Mouse (Mus musculus) layer of hippocampus, postnatal 36 days (tissue): Measurements from ENCODE around the gene Map1lc3b. TPM values are rescaled to one million over a fixed set of nuclear protein-coding genes. Genes with fewer than 3 reads are reported as not detected.

Experiments
- DNase-seq, 2 experiments: peaks; one replicate each; pipeline ENCODE4 v3.0.0; 2022
- total RNA-seq, 2 experiments: library from RNA; stranded (reverse); gene quantifications; 2 replicates each; pipeline ENCODE4 v1.2.3; 2021

Gene Map1lc3b
- total RNA-seq = 100 to 1,000 TPM; 160 to 180 TPM

DNA sequence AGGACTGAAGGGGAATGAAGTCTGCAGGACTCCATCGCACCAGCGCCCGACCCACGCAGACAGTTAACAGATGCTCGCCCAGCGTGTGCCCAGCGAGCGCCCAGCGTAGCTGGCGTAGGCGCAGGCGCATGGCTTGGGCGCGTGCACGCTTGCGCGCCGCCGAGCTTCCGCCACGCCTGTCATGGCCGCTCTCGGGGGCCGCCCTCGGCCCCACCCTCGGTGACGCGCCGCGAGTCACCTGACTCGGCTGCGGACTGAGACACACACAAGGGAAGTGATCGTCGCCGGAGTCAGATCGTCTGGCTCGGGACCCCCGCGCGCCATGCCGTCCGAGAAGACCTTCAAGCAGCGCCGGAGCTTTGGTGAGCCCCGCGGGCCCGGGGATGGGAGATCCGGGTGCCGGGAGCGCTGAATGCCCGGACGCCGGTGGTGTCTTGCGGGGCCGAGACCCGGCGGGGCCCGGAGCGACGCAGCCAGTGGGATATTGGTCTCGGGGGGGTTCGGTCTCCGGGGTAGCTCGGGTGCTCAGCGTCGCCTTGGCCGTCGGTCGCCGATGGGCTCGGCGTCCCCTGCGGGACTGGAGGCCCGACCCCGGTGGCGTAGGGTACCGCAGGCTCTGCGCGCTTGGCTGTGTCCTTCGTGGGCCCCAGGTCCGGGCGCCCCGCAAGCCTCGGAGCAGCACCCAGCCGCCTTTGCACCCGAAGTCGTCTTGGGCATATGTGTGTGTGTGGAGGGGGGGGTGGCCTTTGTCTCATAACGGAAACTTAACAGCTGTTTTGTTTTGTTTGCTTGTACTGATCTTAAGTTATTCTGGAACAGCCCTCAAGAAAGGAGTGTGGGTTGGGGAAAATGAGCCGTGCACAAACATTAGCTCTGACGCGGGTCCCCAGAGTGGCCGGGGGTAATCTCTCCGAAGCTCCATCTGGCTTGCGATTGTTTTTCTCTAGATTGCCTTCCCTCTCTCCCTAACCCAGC, at the start of gene Map1lc3b:
TSS of gene Map1lc3b (plus strand) at position 159 of the 975 bp plus-strand sequence.
- DNase-seq = peak; percentile 97

DNA sequence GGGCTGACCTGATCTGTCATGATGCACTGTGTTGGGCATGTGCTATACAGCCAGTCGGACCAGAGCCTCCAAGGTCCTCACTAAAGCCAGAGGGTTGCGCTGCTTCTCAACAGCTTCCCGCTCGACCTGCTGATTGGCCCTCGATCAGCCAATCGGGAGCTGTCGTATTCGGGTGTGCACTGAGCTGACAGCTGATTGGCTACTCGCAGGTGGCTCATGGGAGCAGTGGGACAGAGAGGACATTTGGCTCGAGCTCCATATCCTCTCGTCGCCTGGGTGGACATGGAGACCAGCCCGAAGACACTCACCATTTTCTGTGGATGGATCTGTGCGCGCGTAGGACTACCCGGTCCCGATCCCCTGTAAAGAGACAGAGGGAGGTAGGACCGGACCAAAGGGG, 48.3 kb upstream of the Map1lc3b start:
- DNase-seq = no peak

DNA sequence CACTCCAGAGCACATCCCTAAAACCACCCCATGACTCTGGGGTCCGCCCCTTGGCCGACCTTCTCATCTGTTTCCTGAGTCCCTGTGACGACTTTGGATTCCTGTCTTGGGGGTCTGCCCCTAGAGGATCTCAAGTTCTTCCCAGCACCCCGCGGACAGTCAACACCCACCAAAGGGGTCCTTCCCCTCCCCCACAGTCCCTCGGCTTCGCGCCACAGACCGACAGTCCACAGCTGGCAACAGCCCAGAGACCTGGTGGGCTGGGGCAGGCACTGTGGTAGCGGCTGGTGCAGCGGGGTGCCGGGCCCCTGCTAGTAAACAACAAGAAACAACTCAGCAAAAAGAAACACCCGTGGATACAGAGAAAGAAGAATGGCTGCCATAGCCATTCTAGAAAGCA, 47.3 kb upstream of the Map1lc3b start:
- no peak for DNase-seq

DNA sequence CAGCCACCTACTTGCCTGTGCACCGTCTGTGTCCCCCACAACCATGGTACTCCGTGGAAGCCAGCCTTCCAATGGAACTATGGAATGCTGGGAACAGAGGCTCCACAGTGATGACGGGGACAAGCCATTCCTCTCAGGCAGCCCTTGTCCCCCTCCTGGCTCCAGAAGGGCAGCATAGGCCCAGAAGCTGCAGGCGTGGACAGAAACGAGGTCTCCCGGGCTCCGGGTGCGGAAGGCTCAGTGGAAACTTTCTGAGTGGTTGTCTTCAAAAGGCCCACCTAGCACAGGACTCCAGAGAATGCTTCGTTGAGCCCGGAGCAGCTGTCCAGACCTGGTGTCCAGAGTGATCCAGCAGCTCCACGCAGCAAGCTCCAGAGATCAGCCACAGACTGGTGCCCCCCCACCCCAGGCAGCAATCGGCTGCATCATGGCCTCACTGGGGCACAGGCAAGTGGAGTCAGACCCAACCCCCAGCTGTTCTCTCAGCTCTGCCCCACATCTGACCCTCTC, 45.8 kb upstream of the Map1lc3b start, which contains the start of gene 1700018B08Rik:
TSS of gene 1700018B08Rik (minus strand) at position 45 of the 510 bp plus-strand sequence.
- peak in 1 of 2 experiments; percentile 2 for DNase-seq

DNA sequence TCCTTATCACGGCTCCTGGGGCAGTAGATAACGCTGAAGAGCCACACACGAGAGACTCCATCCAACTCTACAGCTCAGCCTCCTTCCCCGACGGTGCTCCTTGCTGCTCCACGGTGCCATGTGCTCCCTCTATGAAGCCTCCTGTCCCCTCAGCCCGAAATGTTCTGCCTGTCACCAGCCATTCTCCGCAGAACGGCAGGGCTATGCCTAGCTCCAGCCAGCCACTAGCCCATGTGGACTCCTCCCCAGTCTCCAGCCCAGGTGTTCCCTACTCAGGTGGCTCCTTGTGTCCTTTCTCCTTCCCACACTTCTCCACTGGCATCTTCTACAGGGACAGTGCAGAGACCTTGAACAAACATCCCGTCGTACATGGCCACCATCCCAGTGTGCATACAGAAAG, 45.2 kb upstream of the Map1lc3b start:
- peak in 1 of 2 experiments; percentile 0 for DNase-seq

DNA sequence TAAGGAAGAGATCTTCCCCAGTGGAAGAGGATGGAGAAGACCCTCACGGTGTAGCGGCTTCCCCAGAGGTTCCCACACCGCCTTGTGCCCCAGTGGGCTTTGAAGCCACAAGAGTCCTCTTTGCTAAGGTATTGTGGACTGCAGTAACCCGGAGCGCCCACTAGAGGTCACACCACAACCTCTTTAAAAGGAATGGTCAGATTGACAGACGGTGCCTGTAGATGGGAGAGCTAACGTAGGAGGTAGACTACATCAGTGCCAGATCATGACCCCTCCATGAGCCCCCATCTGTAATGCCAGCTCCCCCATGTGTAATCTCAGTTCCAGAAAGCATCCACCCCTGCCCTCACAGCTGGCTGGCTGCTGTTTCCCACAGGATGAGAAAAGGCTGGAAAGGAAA, 43.0 kb upstream of the Map1lc3b start:
- peak; percentile 60 to 65 for DNase-seq

DNA sequence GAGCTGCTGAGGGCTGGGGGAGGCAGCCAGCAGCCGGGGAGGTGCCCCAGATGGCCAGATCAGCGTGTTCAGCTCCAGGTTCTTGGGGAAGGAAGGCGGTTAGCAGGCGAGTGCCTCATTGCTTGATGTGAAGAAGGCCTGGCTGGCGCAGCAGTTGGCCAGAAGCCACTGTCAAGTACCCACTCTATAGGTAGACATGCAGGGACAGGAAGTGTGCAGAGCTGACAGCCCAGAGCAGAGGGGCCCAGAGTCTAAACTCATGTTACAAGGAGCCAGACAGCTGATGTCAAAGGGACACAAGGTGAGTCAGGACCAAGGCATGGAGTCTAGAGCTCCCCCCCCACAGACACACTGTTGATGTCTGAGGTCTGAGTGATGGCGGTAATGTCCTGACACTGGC, 40.1 kb upstream of the Map1lc3b start:
- DNase-seq = no peak

DNA sequence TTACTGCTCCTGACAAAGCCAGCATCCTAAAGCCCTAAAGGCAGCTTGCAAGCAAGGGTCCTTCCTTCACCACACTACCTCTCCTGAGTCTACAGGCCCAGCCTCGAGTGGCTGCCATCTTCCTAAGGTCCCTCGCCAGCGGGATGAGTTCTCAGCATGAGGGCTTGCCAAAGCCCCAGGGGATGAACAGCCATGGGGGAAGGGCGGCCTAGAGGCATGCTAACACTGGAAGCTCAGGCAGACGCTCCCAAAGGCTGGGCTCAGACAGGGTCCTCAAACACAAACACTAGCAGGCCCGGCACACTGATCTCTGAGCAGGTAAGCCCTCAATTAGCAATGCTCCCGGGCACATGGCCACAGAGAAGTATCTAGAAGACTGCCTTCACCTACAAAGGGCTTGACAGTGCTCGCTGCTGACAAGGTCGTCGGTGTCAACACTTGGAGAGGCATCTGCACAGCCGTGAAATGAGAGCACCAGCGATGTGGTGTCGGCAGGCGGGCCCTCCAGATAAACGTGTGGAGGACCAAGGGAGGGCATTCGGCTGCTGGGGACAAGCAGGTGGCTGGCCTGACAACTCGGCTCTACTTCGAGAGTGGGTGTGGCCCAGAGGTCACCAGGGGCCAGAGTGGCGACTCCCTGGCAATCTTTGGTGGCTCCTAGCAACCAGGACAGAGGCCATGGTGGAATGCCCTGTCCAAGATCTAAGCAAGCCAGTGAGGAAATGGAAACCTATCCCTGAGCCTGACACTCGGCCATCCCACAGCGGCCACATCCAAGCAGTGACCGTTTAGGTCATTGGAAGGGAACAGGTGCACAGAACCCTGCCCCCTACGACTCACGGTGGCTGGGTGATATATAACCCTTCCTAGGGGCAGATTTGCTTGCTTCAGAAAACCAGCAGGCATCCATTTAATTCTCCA, 38.8 kb upstream of the Map1lc3b start:
- peak in 1 of 2 experiments; percentile 2 for DNase-seq

DNA sequence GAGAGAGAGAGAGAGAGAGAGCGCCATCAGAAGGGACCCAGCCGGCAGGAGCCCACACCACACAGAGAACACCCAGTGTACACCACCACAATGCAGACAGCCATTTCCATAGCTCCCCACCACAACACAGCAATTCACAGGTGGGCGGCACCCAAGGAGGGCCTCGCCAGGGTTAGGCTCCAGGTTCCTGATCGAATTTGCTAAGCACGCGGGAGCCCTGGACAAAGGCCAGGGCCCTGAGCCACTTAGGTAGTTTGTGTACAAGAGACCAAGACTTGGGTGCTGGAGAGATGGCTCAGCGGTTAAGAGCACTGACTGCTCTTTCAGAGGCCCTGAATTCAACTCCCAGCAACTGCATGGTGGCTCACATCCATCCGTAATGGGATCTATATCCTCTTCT, 37.7 kb upstream of the Map1lc3b start:
- no peak for DNase-seq

DNA sequence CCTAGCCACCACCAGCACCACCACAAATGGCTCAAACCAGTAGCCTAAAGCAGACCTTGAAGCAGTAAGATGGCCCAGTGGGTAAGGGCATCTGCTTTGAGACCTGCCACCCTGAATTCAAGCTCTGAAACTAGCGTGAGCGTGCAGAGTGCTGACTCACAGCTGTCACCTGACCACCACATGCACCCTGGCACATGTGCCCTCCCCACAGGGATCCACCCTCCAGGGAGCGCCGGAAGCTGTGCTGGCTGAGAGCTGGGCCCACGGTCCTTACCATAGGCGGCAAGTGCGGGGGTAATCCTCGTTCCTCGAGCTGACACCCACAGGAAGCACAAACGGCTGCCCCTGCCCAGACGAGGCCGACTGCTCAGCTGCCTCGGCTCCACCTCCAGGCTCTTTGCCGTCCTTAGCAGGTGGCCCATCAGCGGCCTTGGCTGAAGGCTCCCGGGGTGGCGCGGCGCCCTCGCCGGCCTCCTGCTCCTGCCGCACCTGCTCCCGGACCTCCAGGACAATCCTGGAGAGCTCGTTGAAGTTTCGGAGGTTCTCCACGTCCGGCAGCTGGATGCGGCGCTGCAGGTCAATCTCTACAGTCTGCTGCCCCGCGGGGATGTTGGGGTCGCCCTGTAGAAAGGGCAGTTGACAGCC, 36.2 kb upstream of the Map1lc3b start:
- no peak for DNase-seq

DNA sequence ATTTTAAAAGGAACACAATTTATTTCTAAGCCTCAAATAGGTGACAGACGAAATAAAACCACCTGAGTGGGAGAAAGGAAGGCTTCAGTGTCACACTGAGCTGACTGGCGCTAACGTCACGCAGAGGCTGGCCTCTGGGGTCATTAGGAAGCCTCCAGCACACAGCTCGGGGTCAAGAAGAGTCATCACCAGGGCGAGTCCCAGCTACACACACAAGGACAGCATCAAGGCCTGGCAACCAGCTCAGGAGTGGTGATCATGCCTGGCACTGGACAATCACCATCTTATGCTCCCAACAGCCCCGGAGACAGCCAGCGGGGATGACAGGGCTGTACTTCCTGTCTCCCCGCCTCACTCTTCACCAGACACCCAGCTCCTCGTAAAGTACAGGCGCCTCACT, 32.4 kb upstream of the Map1lc3b start:
- no peak for DNase-seq

DNA sequence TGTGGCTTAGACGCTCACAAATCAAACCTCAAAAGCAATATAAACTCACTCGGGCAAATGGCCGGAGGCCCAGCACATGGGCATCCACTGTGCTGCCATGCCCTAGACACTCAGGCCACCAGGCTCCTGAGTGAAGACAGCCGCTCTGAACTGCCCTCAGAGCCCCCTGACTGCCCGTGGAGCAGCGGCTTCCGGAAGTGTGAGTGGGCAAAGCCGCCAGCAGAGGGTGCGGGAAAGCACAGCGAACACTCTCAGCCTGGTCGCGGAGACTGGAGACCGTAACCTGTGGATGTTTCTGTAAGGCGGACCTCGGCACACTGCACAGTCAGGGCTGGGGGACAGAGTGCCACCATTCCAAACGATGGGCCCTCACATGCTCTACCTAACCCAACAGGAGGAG, 31.6 kb upstream of the Map1lc3b start:
- no peak for DNase-seq

DNA sequence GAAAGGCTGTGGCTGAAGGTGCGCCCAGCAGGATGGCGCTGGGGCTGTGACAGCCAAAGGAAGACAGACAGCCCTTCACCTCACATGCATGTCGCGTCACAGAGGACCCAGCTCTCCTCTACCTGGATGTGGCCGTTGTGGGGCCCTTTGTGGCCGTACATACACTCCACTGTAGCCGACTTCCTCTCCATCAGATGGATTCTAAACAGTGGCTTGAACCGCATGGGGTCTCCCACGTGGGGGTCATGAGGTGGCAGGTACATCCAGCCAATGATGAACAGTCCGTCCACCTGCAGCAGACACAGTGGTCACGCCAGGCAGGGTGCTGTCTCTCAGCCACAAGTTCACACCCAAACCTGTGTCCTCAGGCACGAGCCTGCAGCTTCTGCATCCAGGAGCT, 30.4 kb upstream of the Map1lc3b start:
- DNase-seq = no peak

DNA sequence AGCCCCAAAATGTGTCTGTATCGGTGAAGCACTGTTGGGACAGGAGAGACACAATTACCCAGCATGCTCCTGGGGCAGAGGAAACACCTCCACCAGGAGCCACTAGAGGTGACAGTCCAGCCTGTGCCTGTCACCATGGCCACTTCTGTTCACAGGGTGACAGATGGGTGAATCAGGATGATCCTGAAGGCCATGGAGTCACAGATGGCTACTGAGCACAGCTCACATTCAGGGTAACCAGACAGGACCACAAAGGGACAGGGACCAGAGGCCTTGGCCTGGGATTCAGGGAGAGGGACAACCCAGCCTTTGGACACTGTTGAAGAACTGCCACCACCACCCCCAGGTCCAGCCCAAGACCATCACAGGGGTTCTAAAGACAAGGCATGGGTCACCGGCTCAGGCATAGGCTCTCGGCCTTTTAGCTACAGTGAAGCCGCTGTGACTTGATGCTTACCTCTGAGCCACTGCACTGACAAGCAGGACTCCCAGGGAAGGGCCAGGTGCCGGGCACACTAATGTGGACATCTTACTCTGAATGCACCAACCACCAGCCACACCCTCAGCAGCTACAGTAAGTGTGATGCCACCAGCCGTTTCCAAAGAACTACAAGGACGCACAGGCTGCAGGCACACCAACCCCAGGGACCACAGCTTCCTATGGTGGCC, 29.6 kb upstream of the Map1lc3b start:
- DNase-seq = no peak

DNA sequence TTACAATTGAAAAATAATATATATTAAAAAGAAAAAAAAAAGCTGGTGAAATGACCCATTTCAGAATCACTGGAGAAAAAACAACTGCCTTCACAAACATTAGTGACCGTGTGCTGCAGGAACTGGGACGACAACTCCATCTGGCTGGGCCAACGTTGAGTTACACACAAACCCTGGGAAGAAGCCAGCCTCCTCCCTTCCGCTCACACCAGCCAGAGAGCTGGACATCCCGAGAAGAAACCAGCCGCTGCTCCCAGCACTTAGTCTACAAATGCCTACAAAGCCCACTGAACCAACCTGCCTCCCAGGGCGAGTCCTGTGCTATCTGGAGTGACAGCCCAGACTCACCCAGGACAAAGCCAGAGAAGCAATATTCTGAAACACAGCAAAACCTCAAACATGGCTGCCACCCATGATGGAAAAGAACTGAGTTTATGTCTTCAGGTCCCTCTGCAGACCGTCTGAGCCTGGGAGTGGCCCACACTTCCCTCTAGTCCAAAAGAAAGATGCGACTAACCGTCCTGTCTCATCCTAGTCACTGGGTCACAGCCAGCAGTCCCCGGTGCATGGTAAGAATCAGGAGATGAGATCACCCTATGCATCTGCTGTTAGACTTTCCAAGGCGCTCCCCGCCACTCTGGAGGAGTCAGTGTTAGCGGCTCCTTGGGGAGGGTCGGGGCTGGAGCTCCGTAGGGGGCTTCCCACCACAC, 28.4 kb upstream of the Map1lc3b start:
- DNase-seq = no peak

DNA sequence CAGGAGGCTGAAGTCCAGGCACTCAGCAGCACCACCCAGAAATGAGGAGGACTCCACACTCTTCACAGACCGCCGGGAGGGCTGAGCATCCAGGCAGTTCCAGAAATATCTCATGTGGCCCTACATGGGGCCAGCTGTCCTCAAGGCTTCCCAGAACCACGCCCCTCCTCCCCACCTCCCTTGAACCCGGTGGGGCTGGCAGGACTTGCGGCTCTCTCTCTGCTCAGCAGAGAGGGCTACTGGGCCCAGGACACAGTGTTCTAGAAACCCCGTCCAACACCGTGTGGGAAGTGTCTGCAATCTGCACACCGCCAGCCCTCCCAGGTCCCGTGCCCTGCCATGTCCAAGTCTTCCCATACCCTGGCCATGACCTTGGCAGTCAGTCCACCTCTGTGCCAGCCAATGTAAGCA, 27.2 kb upstream of the Map1lc3b start:
- no peak for DNase-seq

DNA sequence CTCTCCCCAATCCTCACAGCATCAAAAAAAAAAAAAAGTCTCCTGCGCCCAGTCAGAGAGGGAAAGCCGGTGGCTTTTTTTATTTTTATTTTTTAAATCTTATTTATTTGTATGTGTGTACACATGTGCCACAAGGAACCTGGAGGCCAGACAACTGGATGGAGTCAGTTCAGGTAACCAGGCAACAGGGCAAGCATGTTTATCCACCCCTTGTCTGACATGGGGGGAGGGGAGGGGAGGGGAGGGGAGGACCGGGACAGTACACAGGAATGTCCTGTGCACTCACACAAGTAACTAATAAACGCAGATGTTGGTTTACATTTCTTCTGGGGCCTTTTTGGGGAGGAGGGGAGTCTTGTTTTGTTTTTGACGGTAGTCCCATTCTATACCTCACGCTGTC, 26.5 kb upstream of the Map1lc3b start:
- no peak for DNase-seq

DNA sequence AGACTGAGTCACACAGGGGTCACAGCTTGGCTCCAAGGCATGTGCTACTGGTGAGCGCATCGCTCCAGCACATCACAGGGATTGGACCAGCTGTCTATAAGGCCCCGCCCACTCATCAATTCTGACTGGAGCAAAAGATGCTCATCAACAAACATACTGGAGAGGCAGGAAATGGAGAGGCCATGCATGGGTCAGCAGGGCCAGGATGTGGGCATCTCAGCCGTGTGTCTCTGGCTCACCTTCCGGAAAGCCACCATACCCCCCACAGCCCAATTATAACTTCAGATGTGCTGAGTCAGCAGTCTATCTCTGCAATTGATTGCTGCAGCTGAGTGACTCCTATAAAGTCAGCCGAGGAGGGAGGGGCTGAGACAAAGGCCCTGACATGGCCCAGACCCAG, 21.8 kb upstream of the Map1lc3b start:
- DNase-seq = no peak

DNA sequence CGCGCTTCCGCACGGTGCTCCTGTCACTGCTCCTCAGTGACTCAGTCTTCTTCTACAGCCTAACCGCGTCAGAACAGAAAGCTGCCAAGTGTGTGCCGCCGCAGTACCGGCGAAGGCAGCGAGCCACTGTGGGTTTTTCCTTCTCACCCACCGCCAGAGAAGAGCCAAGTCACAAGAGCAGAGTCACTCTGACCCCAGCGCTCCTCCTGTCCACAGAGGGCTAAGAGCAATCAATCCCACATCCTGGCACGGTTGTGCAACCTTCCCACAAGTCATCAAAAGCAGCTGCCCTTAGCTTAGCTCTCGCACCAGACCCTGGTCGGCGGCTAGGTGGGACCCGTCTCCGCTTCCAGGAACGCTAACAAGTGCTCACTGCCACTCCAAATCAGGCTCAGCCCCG, 19.8 kb upstream of the Map1lc3b start:
- DNase-seq = no peak

DNA sequence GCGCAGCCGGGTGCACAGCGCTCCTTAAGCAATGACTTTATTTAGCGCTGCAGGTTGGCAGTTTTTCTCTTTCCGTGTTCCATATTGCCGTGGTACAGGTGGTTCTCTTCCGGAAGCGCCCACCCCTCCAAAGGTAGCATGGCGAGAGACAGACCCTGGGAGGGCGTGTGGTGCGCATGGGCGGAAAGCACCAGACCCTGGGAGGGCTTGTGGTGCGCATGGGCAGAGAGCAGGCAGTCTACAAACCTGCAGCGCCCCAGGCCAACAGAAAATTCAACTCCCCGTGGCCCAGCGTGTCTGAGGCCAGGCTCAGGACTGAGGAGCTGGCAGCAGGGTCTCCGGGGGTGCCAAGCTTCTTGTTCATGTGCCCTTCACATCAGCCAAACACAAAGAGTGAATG, 19.4 kb upstream of the Map1lc3b start:
- DNase-seq = no peak

DNA sequence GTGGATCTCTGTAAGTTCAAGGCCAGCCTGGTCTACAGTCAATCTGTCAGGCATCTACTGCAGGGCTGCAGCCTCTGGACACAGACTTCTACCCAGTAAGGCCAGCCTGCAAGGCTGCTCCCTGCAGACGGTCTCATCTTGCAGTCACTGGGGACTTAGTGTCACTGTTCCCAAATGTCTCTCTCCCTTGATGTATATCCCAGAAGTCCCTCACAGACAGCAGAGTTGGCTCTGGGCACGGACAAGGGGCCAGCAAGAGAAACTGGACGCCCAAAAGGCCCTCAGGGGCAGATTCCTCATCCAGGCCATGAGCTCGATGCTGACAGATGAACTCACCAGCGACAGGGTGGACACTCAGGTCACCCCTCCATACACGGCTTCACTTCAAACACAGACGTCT, 18.0 kb upstream of the Map1lc3b start:
- DNase-seq = no peak
